Mouse (Mus musculus) stomach, embryonic 14.5 days (tissue): ENCODE data around the gene Abt1. TPM values are rescaled to one million over a fixed set of nuclear protein-coding genes. Genes with fewer than 3 reads are reported as not detected.

Experiments used
- ATAC-seq: fragments of 200-750 bp; cut with Nextera tagmentation; 2 replicates; pipeline ENCODE4 v1.8.0; 2017; ENCODE audit warnings: low read depth, moderate TSS enrichment; ENCODE audit not compliant: insufficient number of reproducible peaks, insufficient read depth, low FRiP score
- H3K27ac ChIP-seq: fragments of 300-500 bp; sonication (generic); 2 replicates; pipeline ENCODE4 v1.5.1; 2014; ENCODE audit warnings: mild to moderate bottlenecking, low read length, moderate library complexity, mixed read lengths
- H3K27me3 ChIP-seq: fragments of 300-500 bp; sonication (generic); 2 replicates; pipeline ENCODE4 v1.6.1; 2014; ENCODE audit warnings: low read length, control low read depth, mixed read lengths; ENCODE audit not compliant: control insufficient read depth, insufficient read depth
- H3K36me3 ChIP-seq: fragments of 300-500 bp; sonication (generic); 2 replicates; pipeline ENCODE4 v1.6.1; 2014; ENCODE audit warnings: mild to moderate bottlenecking, control low read depth, low read length, moderate library complexity, mixed read lengths; ENCODE audit not compliant: control insufficient read depth, insufficient read depth
- H3K4me1 ChIP-seq: fragments of 300-500 bp; sonication (generic); 2 replicates; pipeline ENCODE4 v1.6.1; 2014; ENCODE audit warnings: low read length, control low read depth, mixed read lengths; ENCODE audit not compliant: control insufficient read depth, insufficient read depth
- H3K4me2 ChIP-seq: fragments of 300-500 bp; sonication (generic); replicated peaks from 2 replicates; pipeline ENCODE4 v1.6.1; 2014; ENCODE audit warnings: low read depth, low read length, control low read depth
- H3K4me3 ChIP-seq: fragments of 300-500 bp; sonication (generic); 2 replicates; pipeline ENCODE4 v1.5.1; 2014; ENCODE audit warnings: low read depth, low read length, control low read depth
- H3K9ac ChIP-seq: fragments of 300-500 bp; sonication (generic); replicated peaks from 2 replicates; pipeline ENCODE4 v1.6.1; 2014; ENCODE audit warnings: low read depth, mild to moderate bottlenecking, control low read depth, low read length, moderate library complexity, mixed read lengths
- H3K9me3 ChIP-seq: fragments of 300-500 bp; sonication (generic); 2 replicates; pipeline ENCODE4 v1.6.1; 2016; ENCODE audit warnings: low read depth, low read length, control low read depth; ENCODE audit not compliant: control insufficient read depth
- WGBS: fragments of 180-500 bp; shearing (Covaris S2); extraction: QIAGEN DNeasy Blood & Tissue Kit; methylation state at CpG from one replicate; pipeline ENCODE4 v1.1.7; 2014; 5-methylcytosine and 5-hydroxymethylcytosine counted together
- polyA plus RNA-seq: library from polyadenylated mRNA; unstranded; fragments of >200 nt; fragmentation: Nextera tagmentation; extraction: Ambion mirVana; gene quantifications from 2 replicates; pipeline ENCODE4 v1.2.1, GENCODE M21; 2014

Gene Abt1
- polyA plus RNA-seq, 1 experiment from 2014 or later = 12.0 TPM

- WGBS = 97% methylated on average over 16 of the region's 16 CpGs
- peak overlapping the region; percentile 62; the same call in 1 of the 2 replicates for H3K4me2 ChIP-seq
- H3K9ac ChIP-seq = no peak overlapping the region
Observed at GRCm38 (mm10) chr13:23422351-23422750, 1.3 kb downstream of the Abt1 start.

GRCm38 (mm10) chr13:23412630-23413521 lies 10.8 kb downstream of the Abt1 start:
- Histone ChIP-seq H3K27ac (no peak overlapping the region), H3K36me3 (no peaks in the 10 kb centered on the region), H3K9ac (no peak overlapping the region), H3K4me1 (no peaks in the 10 kb centered on the region; the same call in 1 of the 2 replicates), H3K4me3 (peak overlapping the region; percentile 29), H3K9me3 (no peaks in the 10 kb centered on the region), H3K4me2 (peak overlapping the region; percentile 60), H3K27me3 (0 out of 2 replicates have a peak, but pooled peaks cover 2% of the 10 kb centered on the region)
- peak; percentile 53; the same call in 1 of the 2 replicates for ATAC-seq
- 4% methylated on average over 28 of the region's 28 CpGs for WGBS

More at GRCm38 (mm10) chr13:23422351-23422750, 1.3 kb downstream of the Abt1 start:
- no peak for ATAC-seq
- Histone ChIP-seq H3K9me3 (no peaks in the 10 kb centered on the region), H3K36me3 (peaks cover 24% of the 10 kb centered on the region), H3K4me1 (no peaks in the 10 kb centered on the region), H3K4me3 (peak overlapping the region; percentile 82), H3K27ac (no peak overlapping the region), H3K27me3 (no peaks in the 10 kb centered on the region)

- H3K4me1 ChIP-seq = no peaks in the 10 kb centered on the region; the same call in 1 of the 2 replicates
- 0 out of 2 replicates have a peak, but pooled peaks cover 2% of the 10 kb centered on the region for H3K27me3 ChIP-seq
- no peak for ATAC-seq
- peak overlapping the region; percentile 60 for H3K4me2 ChIP-seq
- H3K9ac ChIP-seq = no peak overlapping the region
- no peaks in the 10 kb centered on the region for H3K9me3 ChIP-seq
- H3K36me3 ChIP-seq = no peaks in the 10 kb centered on the region
- WGBS = under 1% methylated on average over 20 of the region's 20 CpGs
- no peak overlapping the region for H3K27ac ChIP-seq
- H3K4me3 ChIP-seq = peak overlapping the region; percentile 29
Observed at GRCm38 (mm10) chr13:23412211-23412629, 11.4 kb downstream of the Abt1 start.

- Histone ChIP-seq H3K9ac (no peak overlapping the region), H3K27me3 (0 out of 2 replicates have a peak, but pooled peaks cover 2% of the 10 kb centered on the region)
- WGBS = 7% methylated on average over 29 of the region's 29 CpGs
Observed at GRCm38 (mm10) chr13:23411311-23412210, 12.1 kb downstream of the Abt1 start.

GRCm38 (mm10) chr13:23410632-23411031 lies 13.0 kb downstream of the Abt1 start:
- no peak overlapping the region for H3K9ac ChIP-seq
- WGBS = 71% methylated on average over 9 of the region's 9 CpGs
- H3K9me3 ChIP-seq = no peaks in the 10 kb centered on the region
- H3K27ac ChIP-seq = no peak overlapping the region
- no peaks in the 10 kb centered on the region; the same call in 1 of the 2 replicates for H3K4me1 ChIP-seq
- no peaks in the 10 kb centered on the region for H3K36me3 ChIP-seq
- H3K27me3 ChIP-seq = 0 out of 2 replicates have a peak, but pooled peaks cover 2% of the 10 kb centered on the region
- no peak for ATAC-seq
- no peak overlapping the region for H3K4me2 ChIP-seq
- no peak overlapping the region for H3K4me3 ChIP-seq

More at GRCm38 (mm10) chr13:23411311-23412210, 12.1 kb downstream of the Abt1 start:
- peak overlapping the region; percentile 60 for H3K4me2 ChIP-seq
- ATAC-seq = no peak
- H3K4me3 ChIP-seq = peak overlapping the region; percentile 29
- H3K9me3 ChIP-seq = no peaks in the 10 kb centered on the region
- H3K36me3 ChIP-seq = no peaks in the 10 kb centered on the region
- no peak overlapping the region for H3K27ac ChIP-seq
- no peaks in the 10 kb centered on the region; the same call in 1 of the 2 replicates for H3K4me1 ChIP-seq

- WGBS = 23% methylated on average over 2 of the region's 2 CpGs
- Histone ChIP-seq H3K4me3 (no peak overlapping the region), H3K9ac (no peak overlapping the region), H3K9me3 (0 out of 2 replicates have a peak, but pooled peaks cover 3% of the 10 kb centered on the region), H3K36me3 (no peaks in the 10 kb centered on the region), H3K4me2 (no peak overlapping the region), H3K27me3 (0 out of 2 replicates have a peak, but pooled peaks cover 6% of the 10 kb centered on the region), H3K27ac (no peak overlapping the region), H3K4me1 (no peaks in the 10 kb centered on the region)
- no peak for ATAC-seq
Observed at GRCm38 (mm10) chr13:23402626-23403025, 21.0 kb downstream of the Abt1 start.

- Histone ChIP-seq H3K9ac (no peak overlapping the region), H3K4me2 (peak overlapping the region; percentile 43), H3K9me3 (0 out of 2 replicates have a peak, but pooled peaks cover 3% of the 10 kb centered on the region), H3K4me3 (peak overlapping the region; percentile 24), H3K4me1 (no peaks in the 10 kb centered on the region), H3K27me3 (0 out of 2 replicates have a peak, but pooled peaks cover 6% of the 10 kb centered on the region), H3K36me3 (no peaks in the 10 kb centered on the region), H3K27ac (no peak overlapping the region)
- 2% methylated on average over 19 of the region's 19 CpGs for WGBS
- peak; percentile 53; the same call in 1 of the 2 replicates for ATAC-seq
Observed at GRCm38 (mm10) chr13:23401683-23402527, 21.8 kb downstream of the Abt1 start.
